Mouse (Mus musculus) right cerebral cortex, adult 18-20 months (tissue): ENCODE measurements around the gene Ttpal.

ENCODE experiments used
- DNase-seq: peaks from one replicate; pipeline ENCODE4 v3.0.0; 2022; ENCODE audit warnings: mixed read lengths

Gene Ttpal

GRCm38 (mm10) chr2:163663930-163664329, 61.8 kb downstream of the Ttpal start:
- DNase-seq = no peak

- DNase-seq = no peak
Measured at GRCm38 (mm10) chr2:163667045-163667444, 64.9 kb downstream of the Ttpal start.
